Mouse (Mus musculus) heart, adult 18-20 months (tissue): ENCODE data around the gene Dtnb. TPM values are rescaled to one million over a fixed set of nuclear protein-coding genes. Genes with fewer than 3 reads are reported as not detected.

Experiments used
- DNase-seq, 2 experiments: peaks; one replicate each; pipeline ENCODE4 v3.0.0; 2021 to 2022; ENCODE audit warnings: mixed read lengths in 1 of 2
- microRNA-seq, 2 experiments: library from miRNA; unstranded; fragments of <30 nt; microRNA quantifications; one replicate each; pipeline ENCODE4 v1.2.0; 2022
- total RNA-seq, 2 experiments: library from RNA; stranded (reverse); gene quantifications; 2 replicates each; pipeline ENCODE4 v1.2.3; 2021

Dtnb gene
- total RNA-seq, 2 experiments from 2014 or later, result 7.9 to 9.1 TPM

- DNase-seq, result peak; percentile 78 to 84
Observed at GRCm38 (mm10) chr12:3806703-3807547, 234.7 kb downstream of the Dtnb start.

- DNase-seq, result peak; percentile 64 to 70
Observed at GRCm38 (mm10) chr12:3807548-3808395, 235.6 kb downstream of the Dtnb start.

DNA sequence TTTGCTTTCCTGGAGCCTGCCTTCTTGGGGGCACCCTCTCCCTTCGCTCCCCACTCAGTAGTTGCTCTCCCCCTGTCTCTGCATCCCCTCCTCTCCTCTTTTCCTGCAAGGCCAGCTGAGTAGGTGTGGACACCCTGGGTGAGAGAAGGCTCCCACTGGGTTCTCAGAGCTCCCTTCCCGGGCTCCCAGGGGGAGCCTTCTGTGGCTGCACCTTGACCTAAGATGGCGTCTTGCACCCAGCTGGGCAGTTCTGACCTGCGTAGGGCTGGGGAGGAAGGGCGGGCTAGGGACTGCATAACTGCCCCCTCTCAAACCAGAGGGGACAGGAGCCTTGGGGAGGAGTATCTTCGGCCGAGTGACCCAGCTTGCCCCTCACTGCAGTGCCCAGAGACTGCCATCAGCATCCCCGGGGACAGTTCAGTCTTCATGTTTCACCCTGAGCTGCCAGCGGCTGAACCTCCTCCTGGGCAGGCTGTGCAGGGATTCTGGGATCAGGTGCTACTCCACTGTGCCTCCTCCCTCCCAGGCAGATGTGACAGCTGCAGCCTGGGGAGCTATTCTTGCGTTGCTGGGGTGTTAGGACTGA lies 236.3 kb downstream of the Dtnb start:
- DNase-seq, result peak in 1 of 2 experiments; percentile 56

- DNase-seq, result no peak
Observed at GRCm38 (mm10) chr12:3809520-3810180, 237.5 kb downstream of the Dtnb start.

GRCm38 (mm10) chr12:3810455-3810854 lies 238.3 kb downstream of the Dtnb start:
- DNase-seq, result no peak

GRCm38 (mm10) chr12:3811596-3811995 lies 239.4 kb downstream of the Dtnb start:
- DNase-seq, result no peak

- DNase-seq, result no peak
Observed at GRCm38 (mm10) chr12:3812251-3812650, 240.1 kb downstream of the Dtnb start.

DNA sequence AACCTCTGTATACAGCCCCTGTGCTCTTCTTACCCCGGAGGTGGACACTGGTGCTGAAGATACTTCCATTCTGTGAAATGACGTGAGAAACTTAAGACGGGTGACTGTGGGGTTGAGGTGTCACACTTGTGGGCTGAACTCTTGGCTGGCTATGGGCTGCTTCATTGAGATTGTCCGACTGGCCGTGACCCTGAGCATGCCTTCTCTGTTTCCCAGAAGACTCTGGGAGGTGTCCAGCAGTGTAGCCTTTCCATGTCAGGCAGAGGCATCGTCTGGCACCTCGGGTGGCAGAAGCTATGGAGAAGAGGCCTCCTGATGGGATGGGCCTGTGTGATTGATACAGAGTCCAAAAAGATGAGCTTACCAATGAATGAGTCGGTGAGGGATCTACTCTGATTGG lies 241.0 kb downstream of the Dtnb start:
- no peak for DNase-seq

DNA sequence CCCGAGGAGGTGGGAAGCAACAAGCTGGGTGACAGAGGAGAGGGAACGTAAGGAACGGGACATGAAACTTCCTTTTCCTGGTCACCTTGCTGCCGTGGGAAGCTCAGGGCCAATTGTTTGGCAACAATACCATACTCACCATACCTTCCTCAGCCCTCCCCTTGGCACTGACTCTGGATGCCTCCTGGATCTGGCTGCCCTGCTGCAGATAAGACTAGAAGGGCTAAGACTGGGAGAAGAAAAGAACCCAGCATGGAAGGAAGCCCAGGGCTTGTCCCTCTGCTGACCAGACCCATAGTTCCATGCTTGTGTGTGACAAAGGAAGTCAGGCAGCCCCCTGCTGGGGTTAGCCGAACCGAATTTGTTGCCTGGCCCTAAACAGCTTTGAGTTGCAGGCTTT lies 243.2 kb downstream of the Dtnb start:
- DNase-seq, result peak in 1 of 2 experiments; percentile 42

DNA sequence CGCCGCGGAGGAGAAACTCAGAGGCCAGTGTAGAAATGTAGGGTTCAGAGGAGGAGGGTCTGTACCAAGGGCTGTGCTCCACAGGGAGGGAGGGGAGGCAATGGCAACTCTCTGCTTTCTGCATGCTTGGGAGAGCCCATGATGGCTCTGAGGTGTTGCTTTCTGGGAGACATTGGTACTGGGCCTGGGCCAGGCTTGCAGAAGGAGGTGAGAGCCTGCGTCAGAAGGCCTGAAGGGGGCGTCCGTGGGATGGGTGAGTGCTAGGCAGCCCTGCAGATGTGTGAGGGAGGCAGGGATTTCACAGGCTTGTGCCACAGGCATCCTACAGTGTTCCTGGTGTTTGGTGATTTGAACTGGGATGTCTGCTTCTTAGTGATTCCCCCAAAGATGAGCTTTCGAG lies 244.9 kb downstream of the Dtnb start:
- DNase-seq, result no peak

- DNase-seq, result peak in 1 of 2 experiments; percentile 55
Observed at GRCm38 (mm10) chr12:3817566-3817965, 245.4 kb downstream of the Dtnb start.

DNA sequence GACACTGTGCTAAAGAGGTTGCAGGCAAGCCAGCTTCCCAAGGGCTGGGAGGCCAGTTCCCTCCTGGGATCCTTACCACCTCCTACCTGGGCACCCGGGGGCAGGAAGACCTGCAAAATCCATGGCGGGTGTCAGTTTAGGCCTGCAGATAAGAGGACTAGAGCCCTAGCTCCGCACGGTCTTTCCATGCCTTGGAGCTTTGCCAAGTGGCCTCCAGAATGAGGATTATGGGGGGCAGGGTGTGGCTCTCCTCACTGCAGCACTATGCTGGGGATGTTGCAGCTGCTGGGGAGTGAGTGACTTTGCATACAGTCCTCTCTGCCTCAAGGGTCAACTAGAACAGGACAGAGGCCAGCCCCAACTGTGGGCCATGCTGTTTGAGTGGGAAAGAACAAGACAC lies 247.7 kb downstream of the Dtnb start:
- no peak for DNase-seq

GRCm38 (mm10) chr12:3823408-3823807 lies 251.2 kb downstream of the Dtnb start:
- DNase-seq, result no peak

- no peak for DNase-seq
Observed at GRCm38 (mm10) chr12:3824906-3825713, 252.9 kb downstream of the Dtnb start.

- no peak for DNase-seq
Observed at GRCm38 (mm10) chr12:3825714-3826080, 253.5 kb downstream of the Dtnb start.

- no peak for DNase-seq
Observed at GRCm38 (mm10) chr12:3827771-3828170, 255.6 kb downstream of the Dtnb start.

Small RNAs within 50 kb of the gene (microRNA-seq; reads per million reads assigned to microRNA genes)
- gene Gm26050, result 0 reads per million in 2 experiments

Other genes with a start within 250 kb of the Dtnb start
- gene Kif3c, start 207.2 kb upstream of the Dtnb start, total RNA-seq, result 1 to 10 TPM; 5.4 to 6.4 TPM
- gene Asxl2, start 145.5 kb upstream of the Dtnb start, total RNA-seq, result 10 to 100 TPM; 19.0 to 20.6 TPM
- gene Dnmt3a, start 233.6 kb downstream of the Dtnb start, total RNA-seq, result 10 to 100 TPM; 38.8 to 42.4 TPM